Mouse (Mus musculus): ENCODE measurements at regions not wholly inside any gene's neighbourhood (a gene's known extent, or its start where the extent isn't known, plus 50 kb on each side); places are given as distances from the start of the nearest gene placed in this dataset.
A peak's percentile ranks its signal among the peaks of the same experiment; 100 is the strongest.

- ATAC-seq = no peak
- Histone ChIP-seq H3K4me2 (ENCODE audit: low read length) (no peak overlapping the region), H3K4me1 (ENCODE audit: control insufficient read depth, insufficient read depth, low read depth, low read length) (peaks cover 27% of the 10 kb centered on the region), H3K9me3 (ENCODE audit: control insufficient read depth, low read length) (no peaks in the 10 kb centered on the region), H3K9ac (ENCODE audit: low read depth, low read length) (no peak overlapping the region), H3K36me3 (ENCODE audit: control insufficient read depth, insufficient read depth, low read length) (no peaks in the 10 kb centered on the region), H3K4me3 (ENCODE audit: low read length) (no peak overlapping the region), H3K27me3 (replicated peaks; ENCODE audit: control insufficient read depth, insufficient read depth, low read length) (no peaks in the 10 kb centered on the region), H3K27ac (ENCODE audit: low read depth, low read length) (no peak overlapping the region)
- WGBS = 8% methylated on average over 12 of the region's 12 CpGs
These were observed 55.9 kb upstream of the A530016L24Rik start for GRCm38 (mm10) chr12:112433315-112433714.

DNA sequence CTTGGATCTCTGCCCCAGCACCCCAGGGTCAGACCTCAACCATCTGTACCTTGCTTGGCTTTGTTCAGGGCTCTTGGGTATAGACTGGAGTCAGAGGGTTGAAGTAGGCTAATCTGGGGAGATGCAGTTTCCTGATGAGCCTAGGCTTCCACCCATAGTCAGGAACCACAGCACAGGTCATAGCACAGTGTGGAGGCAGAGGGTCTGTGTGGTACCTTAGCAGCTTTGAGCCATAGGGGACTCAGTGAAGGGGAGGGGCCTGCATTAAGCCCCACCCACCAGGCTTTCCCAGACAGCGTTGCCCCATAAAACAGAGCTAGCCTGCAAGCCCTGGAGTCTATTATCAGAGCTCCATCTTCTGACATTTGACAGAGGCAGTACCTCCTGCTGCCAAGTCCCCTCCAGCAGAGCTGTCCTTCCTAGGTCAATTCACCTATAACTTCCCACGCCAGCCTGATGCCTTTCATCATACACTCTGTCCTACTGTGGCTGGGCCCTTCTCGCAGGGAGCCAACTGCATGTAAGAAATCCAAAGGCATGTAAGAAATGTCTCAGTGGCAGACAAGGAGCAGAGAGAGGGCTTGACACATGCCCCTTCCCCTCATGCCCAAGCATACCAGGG, 54.5 kb upstream of the A530016L24Rik start:
- ATAC-seq = 0 out of 2 replicates have a peak, but pooled peaks have one; percentile 1
- H3K4me3 ChIP-seq (ENCODE audit: low read length) = no peak overlapping the region
- no peaks in the 10 kb centered on the region for H3K9me3 ChIP-seq (ENCODE audit: control insufficient read depth, low read length)
- H3K4me2 ChIP-seq (ENCODE audit: low read length) = no peak overlapping the region
- H3K9ac ChIP-seq (ENCODE audit: low read depth, low read length) = peak overlapping the region; percentile 15; the same call in 1 of the 2 replicates
- peaks cover 27% of the 10 kb centered on the region for H3K4me1 ChIP-seq (ENCODE audit: control insufficient read depth, insufficient read depth, low read depth, low read length)
- H3K36me3 ChIP-seq (ENCODE audit: control insufficient read depth, insufficient read depth, low read length) = no peaks in the 10 kb centered on the region
- no peaks in the 10 kb centered on the region for H3K27me3 ChIP-seq (replicated peaks; ENCODE audit: control insufficient read depth, insufficient read depth, low read length)
- H3K27ac ChIP-seq (ENCODE audit: low read depth, low read length) = peak overlapping the region; percentile 58
- WGBS = 32% methylated on average over 3 of the region's 3 CpGs

- 26% methylated on average over 21 of the region's 21 CpGs for WGBS
- Histone ChIP-seq H3K4me1 (ENCODE audit: control insufficient read depth, insufficient read depth, low read depth, low read length) (peaks cover 22% of the 10 kb centered on the region), H3K4me3 (ENCODE audit: low read length) (no peak overlapping the region), H3K9ac (ENCODE audit: low read depth, low read length) (peak overlapping the region; percentile 15; the same call in 1 of the 2 replicates), H3K36me3 (ENCODE audit: control insufficient read depth, insufficient read depth, low read length) (no peaks in the 10 kb centered on the region), H3K27ac (ENCODE audit: low read depth, low read length) (peak overlapping the region; percentile 58), H3K4me2 (ENCODE audit: low read length) (no peak overlapping the region), H3K9me3 (ENCODE audit: control insufficient read depth, low read length) (no peaks in the 10 kb centered on the region), H3K27me3 (replicated peaks; ENCODE audit: control insufficient read depth, insufficient read depth, low read length) (no peaks in the 10 kb centered on the region)
- peak; percentile 70 for ATAC-seq
These were observed 53.7 kb upstream of the A530016L24Rik start for GRCm38 (mm10) chr12:112435295-112436110.

DNA sequence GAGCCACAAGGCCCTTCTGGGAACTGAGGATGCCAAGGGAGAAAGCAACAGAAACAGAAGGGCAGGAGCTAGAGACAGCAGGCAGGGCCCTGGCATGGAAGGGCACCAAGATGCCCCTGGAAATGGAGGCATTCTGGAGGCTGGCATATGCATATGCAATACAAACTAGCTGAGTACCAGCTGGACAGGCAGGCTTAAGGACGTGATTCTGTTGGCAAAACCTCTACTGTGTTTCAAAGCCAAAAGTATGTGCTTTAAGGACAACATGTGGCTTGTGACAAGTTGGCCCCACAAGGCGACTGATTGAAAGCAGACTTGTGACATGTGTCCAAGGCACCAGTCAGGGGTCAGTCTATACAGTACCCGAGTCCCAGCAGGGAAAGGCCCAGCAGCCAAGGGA, 52.2 kb upstream of the A530016L24Rik start:
- no peak overlapping the region for H3K4me3 ChIP-seq (ENCODE audit: low read length)
- ATAC-seq = no peak
- H3K27me3 ChIP-seq (replicated peaks; ENCODE audit: control insufficient read depth, insufficient read depth, low read length) = no peaks in the 10 kb centered on the region
- H3K9me3 ChIP-seq (ENCODE audit: control insufficient read depth, low read length) = no peaks in the 10 kb centered on the region
- H3K9ac ChIP-seq (ENCODE audit: low read depth, low read length) = no peak overlapping the region
- no peak overlapping the region for H3K4me2 ChIP-seq (ENCODE audit: low read length)
- peak overlapping the region; percentile 32; the same call in 1 of the 2 replicates for H3K27ac ChIP-seq (ENCODE audit: low read depth, low read length)
- WGBS = 51% methylated on average over 3 of the region's 3 CpGs
- peaks cover 22% of the 10 kb centered on the region for H3K4me1 ChIP-seq (ENCODE audit: control insufficient read depth, insufficient read depth, low read depth, low read length)
- no peaks in the 10 kb centered on the region for H3K36me3 ChIP-seq (ENCODE audit: control insufficient read depth, insufficient read depth, low read length)

DNA sequence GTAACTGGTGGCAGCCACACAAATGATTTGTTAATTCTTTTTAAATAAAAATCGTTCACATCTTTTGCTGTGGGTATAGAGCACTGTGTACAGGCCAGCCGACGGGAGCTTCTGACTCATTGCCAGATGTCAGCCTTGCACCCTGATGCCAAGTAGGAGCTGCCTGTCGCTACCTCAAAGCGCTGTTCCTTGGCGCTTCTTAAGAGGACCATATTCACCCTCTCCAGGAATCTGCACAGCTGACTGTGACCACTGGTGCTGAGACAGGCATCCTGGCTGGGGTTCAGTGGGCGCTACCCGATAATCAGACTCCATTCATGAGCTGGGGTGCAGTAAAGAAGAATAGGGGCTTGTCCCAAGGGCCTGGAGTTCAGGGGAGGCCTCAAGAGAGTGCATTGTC, 51.0 kb upstream of the A530016L24Rik start:
- WGBS = 71% methylated on average over 8 of the region's 8 CpGs
- Histone ChIP-seq H3K9ac (ENCODE audit: low read depth, low read length) (no peak overlapping the region), H3K27ac (ENCODE audit: low read depth, low read length) (no peak overlapping the region), H3K4me1 (ENCODE audit: control insufficient read depth, insufficient read depth, low read depth, low read length) (peaks cover 18% of the 10 kb centered on the region), H3K4me2 (ENCODE audit: low read length) (no peak overlapping the region), H3K27me3 (replicated peaks; ENCODE audit: control insufficient read depth, insufficient read depth, low read length) (no peaks in the 10 kb centered on the region), H3K9me3 (ENCODE audit: control insufficient read depth, low read length) (no peaks in the 10 kb centered on the region), H3K4me3 (ENCODE audit: low read length) (no peak overlapping the region), H3K36me3 (ENCODE audit: control insufficient read depth, insufficient read depth, low read length) (no peaks in the 10 kb centered on the region)
- no peak for ATAC-seq

Measured in hindbrain, embryonic 16.5 days (tissue).